ENCODE assay signal across 8 mouse cellular contexts in genomic region chr3:145119425-145119824, GRCm38 (mm10). TPM values are rescaled to one million over a fixed set of nuclear protein-coding genes. Genes with fewer than 3 reads are reported as not detected.
DNase-seq lines count a peak whose midpoint lies in the region; ATAC-seq and TF ChIP-seq lines count a peak whose summit lies in the region.

No protein-coding gene starts in this region.

- ATAC-seq in embryonic facial prominence, embryonic 11.5 days (replicated peaks; ENCODE audit: insufficient number of reproducible peaks, low FRiP score, low TSS enrichment, low read depth) = no peak
- no peak for ATAC-seq in intestine, embryonic 14.5 days (replicated peaks; ENCODE audit: low FRiP score, low TSS enrichment, low read depth)
- ATAC-seq in neural tube, embryonic 12.5 days (ENCODE audit: low FRiP score, low read depth) = no peak

- no peak overlapping the region for H3K9ac ChIP-seq in embryonic facial prominence, embryonic 11.5 days (replicated peaks; ENCODE audit: low read length)
- H3K9ac ChIP-seq in intestine, embryonic 14.5 days (ENCODE audit: low read length) = peak overlapping the region; percentile 81; the same call in 1 of the 2 replicates
- H3K9ac ChIP-seq in neural tube, embryonic 12.5 days = peak overlapping the region; percentile 81; the same call in 1 of the 2 replicates

- TF ChIP-seq CTCF in left cerebral cortex, adult 2 months (IDR thresholded peaks at IDR 0.05) = no peak

- no peak for DNase-seq in left cerebral cortex, adult 2 months (ENCODE audit: extremely low spot score in 1 of 2, low spot score in 2 of 2)
- DNase-seq in left cerebral cortex, postnatal 10 days (ENCODE audit: extremely low spot score in 1 of 2, low spot score in 2 of 2) = no peak
- DNase-seq in embryonic facial prominence, embryonic 11.5 days (ENCODE audit: low spot score) = no peak
- no peak for DNase-seq in intestine, embryonic 14.5 days (ENCODE audit: low spot score)
- no peak for DNase-seq in adrenal gland, adult 18-20 months (ENCODE audit: low spot score in 2 of 2)
- DNase-seq in right cerebral cortex, postnatal 4 days = no peak
- no peak for DNase-seq in urinary bladder, postnatal 10 days (ENCODE audit: low spot score)

- no peaks in the 10 kb centered on the region for H3K9me3 ChIP-seq in embryonic facial prominence, embryonic 11.5 days (replicated peaks; ENCODE audit: control insufficient read depth, low read length)
- no peaks in the 10 kb centered on the region for H3K9me3 ChIP-seq in intestine, embryonic 14.5 days (ENCODE audit: control insufficient read depth, low read length)
- H3K9me3 ChIP-seq in neural tube, embryonic 12.5 days = no peaks in the 10 kb centered on the region

- intact Hi-C loops in left cerebral cortex, adult 2 months (cut with DNase I) = loop anchor here (10.0 kb wide), 1 partner anchor 405 kb away; no protein-coding TSS in a partner anchor
- intact Hi-C loops in left cerebral cortex, postnatal 10 days (cut with DNase I) = no loop called here

- H3K27ac ChIP-seq in left cerebral cortex, adult 2 months = no peak overlapping the region; the same call in 1 of the 2 replicates
- no peak overlapping the region for H3K27ac ChIP-seq in embryonic facial prominence, embryonic 11.5 days (replicated peaks; ENCODE audit: low read depth, low read length)
- no peak overlapping the region for H3K27ac ChIP-seq in intestine, embryonic 14.5 days (ENCODE audit: low read depth)
- no peak overlapping the region for H3K27ac ChIP-seq in neural tube, embryonic 12.5 days

- WGBS in embryonic facial prominence, embryonic 11.5 days = 77% methylated on average over 7 of the region's 7 CpGs
- WGBS in intestine, embryonic 14.5 days = 67% methylated on average over 7 of the region's 7 CpGs
- 75% methylated on average over 7 of the region's 7 CpGs for WGBS in neural tube, embryonic 12.5 days

- H3K27me3 ChIP-seq in embryonic facial prominence, embryonic 11.5 days (ENCODE audit: control insufficient read depth, insufficient read depth, low read length) = no peaks in the 10 kb centered on the region
- no peaks in the 10 kb centered on the region for H3K27me3 ChIP-seq in intestine, embryonic 14.5 days (replicated peaks; ENCODE audit: control insufficient read depth, insufficient read depth, low read length)
- no peaks in the 10 kb centered on the region for H3K27me3 ChIP-seq in neural tube, embryonic 12.5 days (replicated peaks)

- no peaks in the 10 kb centered on the region for H3K36me3 ChIP-seq in embryonic facial prominence, embryonic 11.5 days (replicated peaks; ENCODE audit: control insufficient read depth, insufficient read depth, low read depth, low read length)
- peaks cover 3% of the 10 kb centered on the region; the same call in 1 of the 2 replicates for H3K36me3 ChIP-seq in intestine, embryonic 14.5 days (ENCODE audit: control insufficient read depth, insufficient read depth, low read length)
- H3K36me3 ChIP-seq in neural tube, embryonic 12.5 days = no peaks in the 10 kb centered on the region

- H3K4me2 ChIP-seq in embryonic facial prominence, embryonic 11.5 days (ENCODE audit: low read depth, low read length) = no peak overlapping the region; the same call in 1 of the 2 replicates
- peak overlapping the region; percentile 83 for H3K4me2 ChIP-seq in intestine, embryonic 14.5 days (ENCODE audit: low read length)
- H3K4me2 ChIP-seq in neural tube, embryonic 12.5 days (replicated peaks) = peak overlapping the region; percentile 77

- no peaks in the 10 kb centered on the region; the same call in 1 of the 2 replicates for H3K4me1 ChIP-seq in embryonic facial prominence, embryonic 11.5 days (ENCODE audit: control insufficient read depth, insufficient read depth, low read length)
- H3K4me1 ChIP-seq in intestine, embryonic 14.5 days (replicated peaks; ENCODE audit: control insufficient read depth, insufficient read depth, low read length) = peaks cover 12% of the 10 kb centered on the region; the same call in 1 of the 2 replicates
- peaks cover 16% of the 10 kb centered on the region for H3K4me1 ChIP-seq in neural tube, embryonic 12.5 days

- peak overlapping the region; percentile 79 for H3K4me3 ChIP-seq in left cerebral cortex, adult 2 months
- H3K4me3 ChIP-seq in embryonic facial prominence, embryonic 11.5 days (ENCODE audit: low read depth, low read length) = peak overlapping the region; percentile 70
- peak overlapping the region; percentile 81 for H3K4me3 ChIP-seq in intestine, embryonic 14.5 days (ENCODE audit: low read depth, low read length)
- H3K4me3 ChIP-seq in neural tube, embryonic 12.5 days = peak overlapping the region; percentile 80

RNA-seq across cellular contexts. Expression of gene Odf2l, which starts 1.0 kb away (rescaled TPM):
- total RNA-seq in left cerebral cortex, adult 2 months (2021) = 10 to 100 TPM; 22.1 to 26.8 TPM
- total RNA-seq in left cerebral cortex, postnatal 10 days (2021) = 10 to 100 TPM; 16.6 to 19.0 TPM
- 26.2 and 26.8 TPM in 2 replicates for polyA plus RNA-seq in embryonic facial prominence, embryonic 11.5 days (2014; fragmentation: Nextera tagmentation; extraction: Ambion mirVana)
- 14.8 and 18.7 TPM in 2 replicates for polyA plus RNA-seq in intestine, embryonic 14.5 days (2014; fragmentation: Nextera tagmentation; extraction: Ambion mirVana)
- polyA plus RNA-seq in neural tube, embryonic 12.5 days (2016; fragmentation: Nextera tagmentation; extraction: Ambion mirVana) = 21.6 and 25.1 TPM in 2 replicates
- total RNA-seq in adrenal gland, adult 18-20 months (2021) = 10 to 100 TPM; 11.3 to 11.4 TPM

RNA-seq across cellular contexts. Expression of gene Clca2, which starts 20.2 kb away (rescaled TPM):
- not detected for total RNA-seq in left cerebral cortex, adult 2 months (2021)
- total RNA-seq in left cerebral cortex, postnatal 10 days (2021) = under 1 TPM in 1 of 2 experiments, not detected in 1; 0.09 TPM
- 0.31 and 0.43 TPM in 2 replicates for polyA plus RNA-seq in embryonic facial prominence, embryonic 11.5 days (2014; fragmentation: Nextera tagmentation; extraction: Ambion mirVana)
- polyA plus RNA-seq in intestine, embryonic 14.5 days (2014; fragmentation: Nextera tagmentation; extraction: Ambion mirVana) = 0.17 and 0.46 TPM in 2 replicates
- 0.16 and 0.18 TPM in 2 replicates for polyA plus RNA-seq in neural tube, embryonic 12.5 days (2016; fragmentation: Nextera tagmentation; extraction: Ambion mirVana)
- total RNA-seq in adrenal gland, adult 18-20 months (2021) = under 1 TPM in 1 of 2 experiments, not detected in 1; 0.13 TPM
